Mouse (Mus musculus): Measurements from ENCODE around the gene Klk1b26. TPM values are rescaled to one million over a fixed set of nuclear protein-coding genes. Genes with fewer than 3 reads are reported as not detected.
"Not testable (repeated sequence)": the region's sequence is repeated elsewhere in the genome, so short reads cannot be mapped to it uniquely, and the experiment has no call there.

The Klk1b26 gene
- total RNA-seq (2014; rRNA removed) (not detected in 2 replicates), polyA plus RNA-seq (2012; rRNA removed) (not detected in 2 replicates)

DNA sequence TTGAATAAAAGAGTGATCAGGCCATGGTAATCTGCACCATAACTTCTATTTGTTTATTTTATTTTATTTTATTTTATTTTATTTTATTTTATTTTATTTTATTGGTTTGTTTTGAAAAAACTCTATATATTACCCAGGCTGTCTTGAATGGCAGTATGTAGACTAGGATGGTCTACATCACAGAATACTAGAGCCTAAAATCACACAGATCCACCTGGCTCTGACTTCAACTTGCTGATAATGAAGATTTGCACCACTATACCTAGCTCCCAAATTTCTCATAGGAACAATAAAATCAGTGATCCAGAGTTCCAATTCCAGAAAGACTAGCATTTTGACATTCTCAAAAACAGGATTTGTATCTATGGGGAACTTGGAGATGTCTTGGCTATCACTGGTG, at the start of gene Klk1b26:
Gene Klk1b26, plus strand, starts transcription at position 301 of the 400 bp plus-strand sequence.
- not testable (repeated sequence) for H3K79me2 ChIP-seq (ENCODE audit: control insufficient read depth, insufficient read depth, low read length); H3K4me1 ChIP-seq (ENCODE audit: control insufficient read depth, insufficient read depth, low read length); H3K4me3 ChIP-seq (ENCODE audit: insufficient read depth, low read depth, low read length); H3K9ac ChIP-seq (ENCODE audit: low read depth, low read length); H3K27me3 ChIP-seq (ENCODE audit: control insufficient read depth, insufficient read depth, low read length); DNase-seq (ENCODE audit: extremely low read depth, low read depth, low spot score); H3K27ac ChIP-seq (replicated peaks; ENCODE audit: insufficient read depth, low read depth, low read length); H3K36me3 ChIP-seq (ENCODE audit: control insufficient read depth, insufficient read depth, low read length)

- H3K4me3 ChIP-seq (ENCODE audit: insufficient read depth, low read depth, low read length) = no peak within 1 kb of the TSS
- no peaks in the 10 kb centered on the region for H3K79me2 ChIP-seq (ENCODE audit: control insufficient read depth, insufficient read depth, low read length)
- no peaks in the 10 kb centered on the region for H3K4me1 ChIP-seq (ENCODE audit: control insufficient read depth, insufficient read depth, low read length)
- TF ChIP-seq POLR2A (IDR thresholded peaks at IDR 0.05; ENCODE audit: extremely low read depth, insufficient read depth, low read length) = no peak
- TF ChIP-seq CTCF (IDR thresholded peaks at IDR 0.05; ENCODE audit: low read depth, low read length) = no peak
- no peaks in the 10 kb centered on the region for H3K27me3 ChIP-seq (ENCODE audit: control insufficient read depth, insufficient read depth, low read length)
- H3K36me3 ChIP-seq (ENCODE audit: control insufficient read depth, insufficient read depth, low read length) = no peaks in the 10 kb centered on the region
- 47% methylated on average over 3 of the region's 3 CpGs for WGBS
- H3K27ac ChIP-seq (replicated peaks; ENCODE audit: insufficient read depth, low read depth, low read length) = no peak within 1 kb of the TSS
- no peak within 1 kb of the TSS for H3K9ac ChIP-seq (ENCODE audit: low read depth, low read length)
- no peak for DNase-seq (ENCODE audit: extremely low read depth, low read depth, low spot score)
These were observed 45.5 kb upstream of the Klk1b26 start, which contains the start of gene Klk1b1 for GRCm38 (mm10) chr7:43966451-43966850. Gene Klk1b1 (plus strand): TSS chr7:43966751.

GRCm38 (mm10) chr7:43967058-43967457, 44.9 kb upstream of the Klk1b26 start:
- no peak overlapping the region for H3K9ac ChIP-seq (ENCODE audit: low read depth, low read length)
- TF ChIP-seq POLR2A (IDR thresholded peaks at IDR 0.05; ENCODE audit: extremely low read depth, insufficient read depth, low read length) = no peak
- TF ChIP-seq CTCF (IDR thresholded peaks at IDR 0.05; ENCODE audit: low read depth, low read length) = no peak
- 67% methylated on average over 3 of the region's 3 CpGs for WGBS
- DNase-seq (ENCODE audit: extremely low read depth, low read depth, low spot score) = no peak
- H3K4me3 ChIP-seq (ENCODE audit: insufficient read depth, low read depth, low read length) = no peak overlapping the region
- H3K27ac ChIP-seq (replicated peaks; ENCODE audit: insufficient read depth, low read depth, low read length) = no peak overlapping the region
- H3K27me3 ChIP-seq (ENCODE audit: control insufficient read depth, insufficient read depth, low read length) = no peaks in the 10 kb centered on the region
- H3K36me3 ChIP-seq (ENCODE audit: control insufficient read depth, insufficient read depth, low read length) = no peaks in the 10 kb centered on the region
- no peaks in the 10 kb centered on the region for H3K4me1 ChIP-seq (ENCODE audit: control insufficient read depth, insufficient read depth, low read length)
- H3K79me2 ChIP-seq (ENCODE audit: control insufficient read depth, insufficient read depth, low read length) = no peaks in the 10 kb centered on the region

GRCm38 (mm10) chr7:43967612-43968011, 44.4 kb upstream of the Klk1b26 start:
- no peaks in the 10 kb centered on the region for H3K4me1 ChIP-seq (ENCODE audit: control insufficient read depth, insufficient read depth, low read length)
- no peaks in the 10 kb centered on the region for H3K79me2 ChIP-seq (ENCODE audit: control insufficient read depth, insufficient read depth, low read length)
- H3K27me3 ChIP-seq (ENCODE audit: control insufficient read depth, insufficient read depth, low read length) = no peaks in the 10 kb centered on the region
- DNase-seq (ENCODE audit: extremely low read depth, low read depth, low spot score) = no peak
- no peaks in the 10 kb centered on the region for H3K36me3 ChIP-seq (ENCODE audit: control insufficient read depth, insufficient read depth, low read length)
- TF ChIP-seq POLR2A (IDR thresholded peaks at IDR 0.05; ENCODE audit: extremely low read depth, insufficient read depth, low read length) (no peak), CTCF (IDR thresholded peaks at IDR 0.05; ENCODE audit: low read depth, low read length) (no peak)
- 79% methylated on average over 2 of the region's 2 CpGs for WGBS
- H3K9ac ChIP-seq (ENCODE audit: low read depth, low read length) = no peak overlapping the region
- H3K27ac ChIP-seq (replicated peaks; ENCODE audit: insufficient read depth, low read depth, low read length) = no peak overlapping the region
- H3K4me3 ChIP-seq (ENCODE audit: insufficient read depth, low read depth, low read length) = no peak overlapping the region

DNA sequence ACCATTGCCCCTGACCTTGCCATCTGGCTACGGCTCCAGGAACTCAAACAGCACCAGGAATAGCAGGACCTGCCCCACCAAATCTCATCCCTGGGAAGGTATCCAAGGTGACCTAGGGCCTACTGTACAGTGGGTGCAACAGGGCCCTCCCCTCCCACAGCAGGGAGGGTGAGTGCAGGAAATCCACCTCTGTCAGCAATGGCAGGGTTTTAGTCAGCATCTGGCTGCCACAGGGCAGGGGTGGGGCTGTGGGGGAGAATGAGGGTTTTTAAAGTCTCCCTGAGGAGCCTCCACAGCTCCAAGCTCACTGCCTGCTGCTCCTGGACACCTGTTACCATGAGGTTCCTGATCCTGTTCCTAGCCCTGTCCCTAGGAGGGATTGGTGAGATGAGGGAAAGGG, 36.2 kb upstream of the Klk1b26 start, which contains the start of gene Klk1b9:
Gene Klk1b9, plus strand, starts transcription at position 301 of the 400 bp plus-strand sequence.
- H3K36me3 ChIP-seq (ENCODE audit: control insufficient read depth, insufficient read depth, low read length); H3K4me1 ChIP-seq (ENCODE audit: control insufficient read depth, insufficient read depth, low read length); H3K9ac ChIP-seq (ENCODE audit: low read depth, low read length); DNase-seq (ENCODE audit: extremely low read depth, low read depth, low spot score); H3K27ac ChIP-seq (replicated peaks; ENCODE audit: insufficient read depth, low read depth, low read length); H3K79me2 ChIP-seq (ENCODE audit: control insufficient read depth, insufficient read depth, low read length); H3K27me3 ChIP-seq (ENCODE audit: control insufficient read depth, insufficient read depth, low read length); H3K4me3 ChIP-seq (ENCODE audit: insufficient read depth, low read depth, low read length): not testable (repeated sequence)
- 58% methylated on average over 1 of the region's 1 CpGs for WGBS

- no peaks in the 10 kb centered on the region for H3K36me3 ChIP-seq (ENCODE audit: control insufficient read depth, insufficient read depth, low read length)
- no peak for TF ChIP-seq POLR2A (IDR thresholded peaks at IDR 0.05; ENCODE audit: extremely low read depth, insufficient read depth, low read length)
- TF ChIP-seq CTCF (IDR thresholded peaks at IDR 0.05; ENCODE audit: low read depth, low read length) = no peak
- H3K27ac ChIP-seq (replicated peaks; ENCODE audit: insufficient read depth, low read depth, low read length) = no peak overlapping the region
- H3K4me1 ChIP-seq (ENCODE audit: control insufficient read depth, insufficient read depth, low read length) = no peaks in the 10 kb centered on the region
- H3K9ac ChIP-seq (ENCODE audit: low read depth, low read length) = no peak overlapping the region
- DNase-seq (ENCODE audit: extremely low read depth, low read depth, low spot score) = no peak
- no peaks in the 10 kb centered on the region for H3K27me3 ChIP-seq (ENCODE audit: control insufficient read depth, insufficient read depth, low read length)
- H3K79me2 ChIP-seq (ENCODE audit: control insufficient read depth, insufficient read depth, low read length) = no peaks in the 10 kb centered on the region
- H3K4me3 ChIP-seq (ENCODE audit: insufficient read depth, low read depth, low read length) = no peak overlapping the region
These were observed 26.3 kb upstream of the Klk1b26 start for GRCm38 (mm10) chr7:43985657-43986056.

DNA sequence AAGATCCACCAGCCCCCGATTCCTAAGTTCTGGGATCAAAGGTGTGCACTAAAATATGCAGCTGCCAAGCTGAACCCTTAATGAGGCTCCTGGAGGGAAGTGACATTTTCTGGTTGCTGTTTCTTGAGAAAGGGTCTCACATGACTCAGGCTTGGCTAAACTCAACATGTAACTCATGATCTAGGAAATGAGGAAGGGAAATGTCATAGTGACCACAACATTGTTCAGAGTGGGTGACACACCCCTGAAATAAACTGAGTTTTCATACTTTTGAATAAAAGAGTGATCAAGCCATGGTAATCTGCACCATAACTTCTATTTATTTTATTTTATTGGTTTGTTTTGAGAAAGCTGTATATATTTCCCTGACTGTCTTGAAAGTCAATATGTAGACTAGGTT, 17.1 kb upstream of the Klk1b26 start:
- WGBS = 71% methylated on average over 1 of the region's 1 CpGs

GRCm38 (mm10) chr7:43995577-43995976, 16.4 kb upstream of the Klk1b26 start, which contains the start of gene Klk1b11:
Gene Klk1b11 (plus strand): TSS chr7:43995877.
- WGBS = 75% methylated on average over 4 of the region's 4 CpGs
- DNase-seq (ENCODE audit: extremely low read depth, low read depth, low spot score); H3K4me1 ChIP-seq (ENCODE audit: control insufficient read depth, insufficient read depth, low read length); H3K4me3 ChIP-seq (ENCODE audit: insufficient read depth, low read depth, low read length); H3K27me3 ChIP-seq (ENCODE audit: control insufficient read depth, insufficient read depth, low read length); H3K27ac ChIP-seq (replicated peaks; ENCODE audit: insufficient read depth, low read depth, low read length); H3K9ac ChIP-seq (ENCODE audit: low read depth, low read length); H3K36me3 ChIP-seq (ENCODE audit: control insufficient read depth, insufficient read depth, low read length); H3K79me2 ChIP-seq (ENCODE audit: control insufficient read depth, insufficient read depth, low read length): not testable (repeated sequence)

More for the DNA sequence above, 17.1 kb upstream of the Klk1b26 start:
- H3K4me3 ChIP-seq (ENCODE audit: insufficient read depth, low read depth, low read length); H3K27ac ChIP-seq (replicated peaks; ENCODE audit: insufficient read depth, low read depth, low read length); H3K36me3 ChIP-seq (ENCODE audit: control insufficient read depth, insufficient read depth, low read length); DNase-seq (ENCODE audit: extremely low read depth, low read depth, low spot score); H3K4me1 ChIP-seq (ENCODE audit: control insufficient read depth, insufficient read depth, low read length); H3K9ac ChIP-seq (ENCODE audit: low read depth, low read length); H3K27me3 ChIP-seq (ENCODE audit: control insufficient read depth, insufficient read depth, low read length); H3K79me2 ChIP-seq (ENCODE audit: control insufficient read depth, insufficient read depth, low read length): not testable (repeated sequence)

Measured in liver, adult 2 months (tissue).